Mouse (Mus musculus) retina, embryonic 14.5 days (tissue): Measurements from ENCODE around the gene Eif2b4.
"Not testable (repeated sequence)": the region's sequence is repeated elsewhere in the genome, so short reads cannot be mapped to it uniquely, and the experiment has no call there.

Source experiments
- DNase-seq: peaks from one replicate; pipeline ENCODE4 v3.0.0-alpha.2; 2015; ENCODE audit warnings: low spot score

The Eif2b4 gene

GRCm38 (mm10) chr5:31192939-31193630 is at the start of gene Eif2b4, which contains the start of gene Snx17:
Eif2b4 (minus strand) TSS chr5:31193430.
Snx17 (plus strand) TSS chr5:31193227.
- peak; percentile 99 for DNase-seq

GRCm38 (mm10) chr5:31242191-31242590 is 49.0 kb upstream of the Eif2b4 start:
- DNase-seq = no peak

DNA sequence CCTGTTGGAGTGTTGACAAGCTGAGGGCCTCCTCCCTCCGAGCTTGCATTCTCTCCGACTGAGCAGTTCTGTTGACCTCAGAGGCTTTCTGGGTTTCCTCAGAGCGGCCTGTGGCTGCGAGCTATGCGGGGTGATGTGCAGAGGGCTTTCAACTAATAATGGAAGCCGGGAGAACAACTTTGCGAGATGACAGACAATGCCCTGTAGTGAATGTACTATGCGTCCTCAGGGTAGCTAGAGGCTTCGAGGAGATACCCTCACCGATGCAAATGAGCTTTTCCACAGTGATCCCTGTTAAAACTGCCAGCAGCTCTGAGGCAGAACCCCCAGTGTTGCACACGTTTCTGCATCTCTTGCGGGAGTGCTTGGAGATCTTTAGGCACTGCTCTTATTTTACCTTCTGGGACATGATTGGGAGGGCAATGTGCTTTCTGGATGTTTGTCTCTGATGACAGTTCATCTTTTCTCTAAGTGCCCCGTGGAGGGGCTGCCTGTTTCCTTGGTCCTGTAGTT is 48.3 kb upstream of the Eif2b4 start:
- no peak for DNase-seq

DNA sequence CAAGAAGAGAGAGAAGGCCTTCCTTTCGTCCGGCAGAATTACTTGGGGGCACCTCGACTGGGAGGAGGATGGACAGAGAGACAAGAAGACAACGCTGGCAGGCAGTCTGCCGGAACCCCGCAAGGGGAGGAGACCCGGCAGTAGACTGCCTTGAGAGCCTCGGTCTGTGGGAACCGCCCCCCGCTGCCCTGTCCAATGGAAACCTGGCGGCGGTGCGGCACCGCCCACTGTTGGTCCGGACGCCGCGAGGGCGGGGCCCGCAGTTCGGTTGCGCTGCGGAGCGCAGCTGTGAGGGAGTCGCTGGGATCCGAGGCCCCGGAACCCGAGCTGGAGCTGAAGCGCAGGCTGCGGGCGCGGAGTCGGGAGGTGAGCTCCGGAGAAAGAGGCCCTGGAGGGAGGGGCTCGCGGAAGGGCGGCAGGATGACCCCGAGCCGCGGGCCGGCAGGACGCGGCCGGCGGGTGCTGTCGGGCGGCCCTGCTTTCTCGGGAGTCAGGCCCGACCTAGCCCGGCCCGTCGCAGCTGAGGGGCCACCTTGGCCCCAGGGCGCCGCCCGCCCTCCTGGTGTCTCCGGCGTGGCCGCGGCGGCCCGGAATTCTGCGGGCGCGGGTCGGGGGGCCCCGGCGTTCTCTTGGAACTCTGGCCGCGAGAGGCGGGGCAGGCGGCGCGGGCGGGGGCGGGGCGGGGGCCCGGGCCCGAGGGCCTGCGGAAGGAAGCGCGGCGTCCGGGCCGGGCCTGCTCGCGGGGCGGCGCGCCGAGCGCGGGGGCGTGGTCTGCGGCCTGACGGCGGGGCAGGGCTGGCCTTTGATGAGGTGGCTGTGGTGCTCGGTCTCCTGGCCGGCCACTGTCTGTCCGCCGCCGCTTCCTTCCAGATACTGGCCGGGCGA is 47.6 kb upstream of the Eif2b4 start, which contains the start of the genes Nrbp1 and Gm9970:
Gene Nrbp1, plus strand, starts transcription at position 228 of the 885 bp plus-strand sequence.
Gene Gm9970, minus strand, starts transcription at position 596 of the 885 bp plus-strand sequence.
- peak; percentile 98 for DNase-seq

GRCm38 (mm10) chr5:31226641-31227040 is 33.4 kb upstream of the Eif2b4 start:
- DNase-seq = no peak

DNA sequence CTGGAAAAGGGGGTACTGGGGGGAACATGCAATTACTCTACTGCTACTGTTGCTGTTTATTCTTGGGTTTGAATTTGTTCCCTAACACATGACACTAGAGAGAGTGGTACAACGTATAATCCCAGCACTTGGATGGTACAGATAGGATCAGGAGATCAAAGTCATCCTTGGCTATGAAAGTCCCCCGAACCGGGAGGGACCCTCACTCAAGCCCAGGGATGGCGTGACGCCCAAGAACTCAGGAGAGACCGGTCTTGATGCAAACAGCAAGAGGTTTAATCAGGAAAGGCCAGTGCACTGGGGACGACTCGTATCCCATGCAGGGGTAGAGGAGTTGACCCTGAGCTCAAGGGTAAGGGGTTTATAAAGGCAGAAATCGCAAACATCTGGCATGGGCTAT is 29.5 kb upstream of the Eif2b4 start:
- DNase-seq = no peak

GRCm38 (mm10) chr5:31221304-31221945 is 28.2 kb upstream of the Eif2b4 start:
- peak; percentile 72 for DNase-seq

DNA sequence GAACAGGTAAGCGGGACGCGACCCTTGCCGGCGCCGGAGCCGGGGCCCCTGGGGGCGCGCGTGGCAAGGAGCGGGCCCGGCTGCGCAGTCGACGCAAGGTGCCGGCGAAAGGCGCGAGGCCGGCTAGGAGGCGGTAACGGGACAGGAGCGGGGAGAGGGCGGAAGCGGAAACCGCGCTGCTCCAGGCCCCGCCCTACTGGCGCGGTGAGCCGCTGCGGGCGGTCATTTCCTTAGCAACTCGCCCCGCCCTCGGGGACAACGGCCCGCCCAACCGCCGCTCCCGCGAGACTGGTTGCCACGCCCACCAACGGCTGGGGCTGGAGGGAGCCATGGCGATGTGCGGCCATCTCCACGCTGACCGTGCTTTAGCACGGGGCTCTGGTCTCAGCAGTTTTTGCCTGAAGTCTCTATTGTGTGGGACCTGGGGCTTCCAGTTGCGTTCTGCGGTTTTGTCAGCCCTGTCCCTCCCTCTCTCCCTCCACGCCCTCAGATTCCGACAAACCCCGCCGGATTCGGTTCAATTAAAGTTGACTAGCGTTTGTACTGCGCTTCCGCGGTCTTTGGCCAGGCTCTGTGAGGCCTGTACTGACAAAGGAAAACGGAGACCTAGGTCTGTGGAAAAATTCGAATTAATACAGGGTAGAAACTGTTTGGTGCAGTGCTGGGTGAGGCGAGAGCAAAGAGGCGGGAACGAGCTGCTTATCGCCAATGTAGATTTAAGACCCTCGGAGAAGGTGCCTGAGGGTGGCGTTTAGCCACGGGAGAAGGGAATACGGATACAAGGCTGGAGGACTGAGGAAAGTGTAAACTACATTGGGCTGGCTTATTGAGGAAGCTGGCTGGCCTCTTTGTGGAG is 27.4 kb upstream of the Eif2b4 start, which contains the start of gene Ppm1g:
Gene Ppm1g, minus strand, starts transcription at position 240 of the 856 bp plus-strand sequence.
- peak; percentile 99 for DNase-seq

- DNase-seq = peak; percentile 67
Observed at GRCm38 (mm10) chr5:31219911-31220447, 26.7 kb upstream of the Eif2b4 start.

- DNase-seq = no peak
Observed at GRCm38 (mm10) chr5:31219474-31219873, 26.2 kb upstream of the Eif2b4 start.

GRCm38 (mm10) chr5:31219070-31219469 is 25.8 kb upstream of the Eif2b4 start:
- DNase-seq = peak; percentile 53

DNA sequence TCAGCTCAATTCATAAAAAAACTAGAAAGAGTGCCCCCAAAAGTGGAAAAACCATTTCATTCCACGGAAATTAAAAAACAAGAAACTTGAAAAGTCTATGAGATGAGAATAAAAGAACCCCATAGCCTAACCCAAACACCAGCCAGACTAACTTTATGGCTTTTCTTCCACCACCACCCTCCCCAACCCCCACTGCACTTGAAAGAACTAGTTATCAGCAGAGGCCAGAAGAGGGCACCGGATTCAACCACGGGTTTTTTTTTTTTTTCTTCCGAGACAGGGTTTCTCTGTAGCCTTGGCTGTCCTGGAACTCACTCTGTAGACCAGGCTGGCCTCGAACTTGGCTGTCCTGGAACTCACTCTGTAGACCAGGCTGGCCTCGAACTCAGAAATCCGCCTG is 25.1 kb upstream of the Eif2b4 start:
- DNase-seq = no peak

- DNase-seq = not testable (repeated sequence)
Observed at GRCm38 (mm10) chr5:31216554-31216953, 23.3 kb upstream of the Eif2b4 start.

DNA sequence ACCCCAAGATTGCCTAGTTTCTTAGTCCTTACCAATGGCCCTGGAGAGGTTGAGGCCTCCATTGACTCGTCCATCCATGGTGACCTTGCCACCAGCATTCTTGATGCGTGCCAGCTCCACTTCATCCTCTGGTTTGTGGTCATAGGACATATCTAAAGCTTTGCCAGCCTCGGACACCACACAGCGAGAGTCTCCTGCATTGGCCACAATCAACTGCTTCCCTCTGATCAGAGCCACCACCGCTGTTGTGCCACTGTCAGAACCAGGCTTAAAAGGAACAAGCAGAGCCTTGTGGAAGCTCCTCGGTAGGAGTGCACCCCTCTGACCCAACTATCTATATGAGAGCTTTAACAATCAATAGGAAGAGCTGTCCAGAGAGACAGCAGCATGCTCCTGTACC is 11.2 kb upstream of the Eif2b4 start:
- DNase-seq = no peak

GRCm38 (mm10) chr5:31203866-31204265 is 10.6 kb upstream of the Eif2b4 start:
- DNase-seq = no peak

DNA sequence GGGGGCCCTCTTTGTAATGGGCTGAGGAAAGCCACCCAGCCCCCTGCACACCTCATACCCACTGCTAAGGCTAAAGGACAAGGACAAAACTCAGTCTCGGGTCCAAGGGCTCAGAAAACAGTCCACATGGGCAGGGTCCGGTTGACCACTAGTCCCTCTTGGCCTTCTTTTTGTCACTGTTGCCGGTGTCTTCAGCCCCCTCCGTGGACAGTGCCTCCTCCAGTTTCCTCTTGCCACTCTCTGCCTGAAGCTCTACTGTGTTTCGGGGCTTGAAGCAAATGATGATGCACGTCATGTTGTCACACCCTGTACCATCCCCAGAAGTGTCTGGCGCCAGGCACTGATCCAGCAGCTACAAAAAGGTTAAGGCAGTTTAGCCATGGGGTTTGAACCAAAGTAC is 9.7 kb upstream of the Eif2b4 start:
- no peak for DNase-seq

- peak; percentile 99 for DNase-seq
Observed at GRCm38 (mm10) chr5:31201742-31202590, 8.7 kb upstream of the Eif2b4 start, which contains the start of gene Zfp513. Zfp513 (minus strand) TSS chr5:31202303.

DNA sequence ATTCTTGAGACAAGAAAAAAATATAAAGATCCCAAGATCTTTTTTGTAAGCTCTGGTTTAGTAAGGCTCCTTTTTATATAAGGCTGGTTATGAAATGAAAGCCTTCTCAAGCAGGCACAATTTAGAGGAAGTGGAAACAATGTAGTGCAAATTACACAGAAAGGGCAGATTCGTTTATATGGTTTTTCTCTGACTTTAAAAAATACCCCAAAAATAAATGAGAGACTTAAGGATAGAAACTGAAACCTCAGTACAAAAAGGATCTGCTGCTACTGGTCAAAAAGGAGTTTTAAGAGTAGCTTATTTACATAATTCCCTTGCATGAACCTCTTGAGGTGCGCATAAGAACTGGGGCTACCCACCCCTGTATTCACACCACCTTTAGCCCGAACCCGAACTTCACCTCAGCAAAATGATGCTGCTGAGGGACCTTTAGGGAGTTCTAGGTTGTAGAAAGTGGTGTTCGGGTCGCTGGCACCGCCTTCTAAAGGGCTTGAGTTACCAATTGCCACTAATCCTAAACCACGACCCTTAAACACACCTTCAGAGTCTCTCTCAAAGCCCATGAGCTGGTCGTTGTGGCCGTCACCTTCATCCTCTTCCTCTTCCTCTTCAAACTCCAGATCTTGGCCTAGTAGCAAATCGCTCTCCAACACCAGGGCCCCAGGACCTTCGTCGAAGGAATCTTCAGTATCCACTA is 8.0 kb upstream of the Eif2b4 start:
- no peak for DNase-seq

DNA sequence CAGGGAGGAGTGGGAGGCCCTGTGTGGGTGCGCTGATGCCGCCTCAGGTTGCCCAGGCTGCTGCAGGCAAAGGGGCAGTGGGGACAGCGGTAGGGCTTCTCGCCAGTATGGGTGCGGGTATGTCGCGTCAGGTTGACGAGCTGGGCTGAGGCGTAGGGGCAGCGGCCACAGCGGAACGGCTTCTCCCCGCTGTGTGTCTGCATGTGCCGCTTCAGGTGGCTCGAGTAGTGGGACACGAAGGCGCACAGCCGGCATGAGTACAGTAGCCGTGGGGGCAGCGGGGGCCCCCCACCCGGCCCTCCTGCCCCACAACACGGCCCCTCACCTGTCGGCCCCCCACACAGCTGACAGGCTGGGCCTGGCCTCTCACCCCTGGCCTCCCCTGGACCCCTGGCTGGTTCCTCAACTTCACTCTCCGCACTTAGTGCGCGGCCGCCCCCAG is 7.1 kb upstream of the Eif2b4 start:
- DNase-seq = no peak
